Mouse (Mus musculus) lung, postnatal 0 days (tissue): ENCODE results near the gene Adam12. TPM values are rescaled to one million over a fixed set of nuclear protein-coding genes. Genes with fewer than 3 reads are reported as not detected.
A peak's percentile ranks its signal among the peaks of the same experiment; 100 is the strongest.

Source experiments
- ATAC-seq: fragments of 200-750 bp; cut with Nextera tagmentation; 2 replicates; pipeline ENCODE4 v1.8.0; 2017; ENCODE audit warnings: moderate library complexity
- DNase-seq: peaks from one replicate; pipeline ENCODE4 v3.0.0-alpha.2; 2016; ENCODE audit warnings: low spot score
- H3K27ac ChIP-seq: fragments of 300-500 bp; sonication (generic); 2 replicates; pipeline ENCODE4 v1.5.1; 2014; ENCODE audit warnings: antibody characterized with exemption, mild to moderate bottlenecking, low read length, mixed read lengths
- H3K27me3 ChIP-seq: fragments of 300-500 bp; sonication (generic); replicated peaks from 2 replicates; pipeline ENCODE4 v1.6.1; 2014; ENCODE audit warnings: low read length, mixed read lengths; ENCODE audit not compliant: insufficient read depth
- H3K36me3 ChIP-seq: fragments of 300-500 bp; sonication (generic); 2 replicates; pipeline ENCODE4 v1.6.1; 2014; ENCODE audit warnings: low read length, mixed read lengths; ENCODE audit not compliant: insufficient read depth
- H3K4me1 ChIP-seq: fragments of 300-500 bp; sonication (generic); 2 replicates; pipeline ENCODE4 v1.6.1; 2014; ENCODE audit warnings: antibody characterized with exemption, low read depth, low read length, mixed read lengths; ENCODE audit not compliant: insufficient read depth
- H3K4me2 ChIP-seq: fragments of 300-500 bp; sonication (generic); replicated peaks from 2 replicates; pipeline ENCODE4 v1.6.1; 2014; ENCODE audit warnings: low read depth, mild to moderate bottlenecking, low read length, moderate library complexity, mixed read lengths
- H3K4me3 ChIP-seq: fragments of 300-500 bp; sonication (generic); 2 replicates; pipeline ENCODE4 v1.5.1; 2014; ENCODE audit warnings: low read depth, low read length
- H3K9ac ChIP-seq: fragments of 300-500 bp; sonication (generic); replicated peaks from 2 replicates; pipeline ENCODE4 v1.6.1; 2014; ENCODE audit warnings: low read depth, mild to moderate bottlenecking
- H3K9me3 ChIP-seq: fragments of 300-500 bp; sonication (generic); 2 replicates; pipeline ENCODE4 v1.6.1; 2016; ENCODE audit warnings: low read length, mixed read lengths
- CTCF ChIP-seq: IDR thresholded peaks from 2 replicates; pipeline ENCODE4 v1.5.1; 2016; ENCODE audit warnings: antibody characterized with exemption, mild to moderate bottlenecking
- EP300 ChIP-seq: IDR thresholded peaks from 2 replicates; pipeline ENCODE4 v1.6.1; 2016; ENCODE audit warnings: antibody characterized with exemption, mild to moderate bottlenecking, control low read depth
- WGBS: fragments of 180-500 bp; shearing (Covaris S2); extraction: QIAGEN DNeasy Blood & Tissue Kit; methylation state at CpG from one replicate; pipeline ENCODE4 v1.1.7; 2014; 5-methylcytosine and 5-hydroxymethylcytosine counted together
- polyA plus RNA-seq: library from polyadenylated mRNA; unstranded; fragments of >200 nt; fragmentation: Nextera tagmentation; extraction: Ambion mirVana; gene quantifications from 2 replicates; pipeline ENCODE4 v1.2.1, GENCODE M21; 2015

Adam12 gene
- polyA plus RNA-seq, 1 experiment from 2014 or later, result 2.5 TPM

DNA sequence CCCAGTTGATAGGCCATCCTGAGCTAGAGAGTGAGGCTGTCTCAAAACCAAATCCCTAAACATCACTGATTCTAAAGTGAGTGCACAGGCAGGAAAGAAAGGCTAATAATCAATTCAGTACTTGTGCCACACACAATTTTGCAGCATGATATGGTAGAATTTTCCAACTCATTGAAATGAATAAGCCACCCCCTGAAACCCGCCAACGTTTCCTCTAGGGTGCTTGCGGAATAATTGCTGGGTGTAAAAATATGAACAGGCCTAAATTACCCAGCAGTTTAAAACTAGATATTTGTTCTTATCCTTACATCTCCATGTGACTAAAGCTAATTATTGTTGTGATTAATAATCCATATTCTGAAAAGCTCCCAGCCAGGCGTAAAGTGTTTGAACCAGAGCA, 154.3 kb downstream of the Adam12 start:
- 96% methylated on average over 4 of the region's 4 CpGs for WGBS
- Histone ChIP-seq H3K4me3 (no peak overlapping the region), H3K27me3 (no peaks in the 10 kb centered on the region), H3K36me3 (no peaks in the 10 kb centered on the region), H3K27ac (no peak overlapping the region), H3K9me3 (no peaks in the 10 kb centered on the region), H3K9ac (no peak overlapping the region), H3K4me1 (no peaks in the 10 kb centered on the region), H3K4me2 (no peak overlapping the region)
- no peak for ATAC-seq
- DNase-seq, result no peak
- TF ChIP-seq EP300 (no peak), CTCF (no peak)

DNA sequence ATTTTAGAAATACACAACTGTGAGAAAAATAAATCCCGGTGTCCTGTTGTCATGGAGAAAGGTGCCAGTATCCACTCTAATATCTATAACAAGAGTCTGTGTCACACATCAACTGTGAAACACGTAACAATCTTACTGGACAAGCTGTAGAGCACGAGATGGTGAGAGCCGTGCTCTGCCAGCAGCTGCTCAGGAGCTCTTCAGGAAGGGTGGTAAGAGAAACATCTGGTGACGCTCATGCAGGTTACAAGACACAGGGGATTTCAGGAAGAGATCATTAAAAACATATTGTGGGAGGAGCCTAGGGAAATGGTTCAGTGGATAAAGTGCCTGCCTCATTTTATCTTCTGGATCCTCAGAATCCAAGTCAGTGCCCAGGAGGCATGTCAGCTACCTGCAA, 158.9 kb downstream of the Adam12 start:
- Histone ChIP-seq H3K4me2 (no peak overlapping the region), H3K4me1 (no peaks in the 10 kb centered on the region), H3K27ac (no peak overlapping the region), H3K9me3 (no peaks in the 10 kb centered on the region), H3K4me3 (no peak overlapping the region), H3K36me3 (no peaks in the 10 kb centered on the region), H3K27me3 (no peaks in the 10 kb centered on the region), H3K9ac (no peak overlapping the region)
- no peak for ATAC-seq
- DNase-seq, result no peak
- no peak for TF ChIP-seq CTCF
- no peak for TF ChIP-seq EP300
- 76% methylated on average over 5 of the region's 5 CpGs for WGBS

DNA sequence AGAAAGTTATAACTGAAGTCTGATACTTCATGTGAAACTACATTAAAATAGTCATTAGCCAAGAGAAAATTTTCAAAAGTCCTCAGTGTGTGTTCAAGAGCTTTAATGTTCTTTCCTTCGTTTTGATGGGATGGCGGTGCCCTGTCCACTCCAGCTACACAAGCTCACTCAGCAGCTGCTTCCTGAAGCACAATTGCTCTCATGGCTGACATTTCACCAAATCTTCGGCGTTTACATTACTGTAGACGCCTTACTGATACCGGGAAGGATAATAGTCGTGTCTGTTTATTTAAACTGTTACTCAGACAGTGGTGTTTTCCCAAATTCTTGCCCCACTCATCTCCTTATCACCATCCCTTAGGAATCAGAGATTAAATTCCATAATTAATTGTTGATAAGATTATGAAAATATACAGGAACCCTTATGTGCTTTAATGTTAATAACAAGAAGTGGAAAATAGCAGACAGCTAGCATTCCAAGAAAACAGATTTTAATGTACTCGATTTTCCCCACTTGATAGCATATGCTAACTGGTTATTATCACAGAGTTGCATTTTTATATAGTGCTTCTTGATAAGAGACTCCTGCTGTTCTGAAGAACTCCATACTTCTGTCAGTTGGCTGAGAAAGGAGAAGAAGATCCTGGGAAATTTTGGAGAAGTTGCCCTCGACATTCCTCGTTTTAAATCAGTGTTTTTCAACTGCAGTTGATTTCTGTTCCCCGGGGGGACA, 160.6 kb downstream of the Adam12 start:
- Histone ChIP-seq H3K9me3 (no peaks in the 10 kb centered on the region), H3K9ac (no peak overlapping the region), H3K27ac (no peak overlapping the region), H3K27me3 (no peaks in the 10 kb centered on the region), H3K36me3 (no peaks in the 10 kb centered on the region), H3K4me3 (no peak overlapping the region), H3K4me1 (no peaks in the 10 kb centered on the region), H3K4me2 (no peak overlapping the region)
- TF ChIP-seq CTCF, result no peak
- peak; percentile 32; the same call in 1 of the 2 replicates for TF ChIP-seq EP300
- peak; percentile 51 for DNase-seq
- no peak for ATAC-seq
- 25% methylated on average over 11 of the region's 11 CpGs for WGBS

DNA sequence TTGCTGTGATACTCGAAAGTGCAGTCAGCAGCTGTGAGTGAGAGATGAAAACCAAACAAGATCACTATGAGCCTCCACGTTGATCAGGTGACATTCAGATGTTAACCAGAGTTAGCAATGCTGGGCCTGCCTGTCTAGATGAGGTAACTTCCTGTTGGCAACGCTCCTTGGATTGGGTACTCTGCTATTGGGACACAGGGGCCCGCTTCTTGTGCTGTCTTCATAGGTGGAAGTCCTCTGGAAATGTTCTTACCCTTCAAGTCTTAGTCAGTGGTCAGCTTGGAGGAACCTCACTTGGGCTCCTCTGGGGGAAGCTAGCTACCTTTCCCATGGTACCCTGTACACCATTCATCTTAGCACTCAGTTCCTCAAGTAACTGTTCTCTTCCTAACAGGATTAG, 169.3 kb downstream of the Adam12 start:
- DNase-seq, result peak; percentile 20
- Histone ChIP-seq H3K9ac (no peak overlapping the region), H3K4me1 (no peaks in the 10 kb centered on the region), H3K4me3 (no peak overlapping the region), H3K4me2 (no peak overlapping the region), H3K27me3 (no peaks in the 10 kb centered on the region), H3K36me3 (no peaks in the 10 kb centered on the region), H3K9me3 (no peaks in the 10 kb centered on the region), H3K27ac (no peak overlapping the region)
- ATAC-seq, result no peak
- TF ChIP-seq CTCF, result no peak
- no peak for TF ChIP-seq EP300
- WGBS, result 57% methylated on average over 4 of the region's 4 CpGs

DNA sequence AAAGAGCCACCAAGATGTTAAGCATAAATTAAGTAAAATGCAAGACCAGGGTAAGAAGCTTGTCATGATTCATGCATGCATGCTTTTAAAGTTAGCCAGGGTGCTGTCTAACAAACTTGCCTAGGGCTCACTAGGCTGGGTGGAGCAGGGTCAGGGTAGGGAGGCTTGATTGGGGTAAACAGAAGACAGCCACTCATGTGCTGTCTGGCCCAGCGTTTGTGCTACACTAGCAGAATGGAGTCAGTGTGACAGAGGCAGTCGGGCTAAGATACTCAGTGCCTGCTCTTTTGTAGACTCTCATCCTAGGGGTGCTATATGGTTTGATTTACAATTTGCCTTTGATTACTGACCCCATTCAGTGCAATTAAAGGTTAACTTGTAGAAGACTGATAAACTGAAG, 179.5 kb downstream of the Adam12 start:
- no peaks in the 10 kb centered on the region for H3K9me3 ChIP-seq
- no peak overlapping the region for H3K4me2 ChIP-seq
- DNase-seq (no peak), ATAC-seq (no peak)
- TF ChIP-seq CTCF (no peak), EP300 (no peak)
- no peaks in the 10 kb centered on the region for H3K36me3 ChIP-seq
- no peak overlapping the region for H3K9ac ChIP-seq
- 43% methylated on average over 2 of the region's 2 CpGs for WGBS
- H3K4me3 ChIP-seq, result no peak overlapping the region
- no peaks in the 10 kb centered on the region for H3K4me1 ChIP-seq
- H3K27me3 ChIP-seq, result no peaks in the 10 kb centered on the region
- H3K27ac ChIP-seq, result no peak overlapping the region

DNA sequence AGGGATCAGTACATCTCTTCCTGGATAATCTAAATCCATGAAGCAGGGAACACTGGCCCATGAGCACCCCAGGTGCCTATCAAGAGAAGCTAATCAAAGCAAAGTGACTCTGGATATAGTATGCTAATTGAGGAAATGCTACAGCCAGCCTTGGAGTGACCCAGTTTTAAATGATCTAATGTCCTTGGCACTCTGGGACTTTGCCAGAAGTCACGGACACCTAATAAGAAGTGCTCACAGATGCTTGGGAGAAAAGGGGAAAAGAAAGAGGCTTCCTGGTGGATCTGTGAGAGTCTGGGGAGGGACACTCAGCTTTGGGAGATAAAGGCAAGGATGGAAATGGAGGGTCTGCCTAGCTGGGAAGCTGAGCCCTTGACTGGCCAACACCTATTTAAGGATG, 181.6 kb downstream of the Adam12 start:
- no peaks in the 10 kb centered on the region for H3K4me1 ChIP-seq
- H3K27me3 ChIP-seq, result no peaks in the 10 kb centered on the region
- WGBS, result 32% methylated on average over 1 of the region's 1 CpGs
- no peak overlapping the region for H3K4me3 ChIP-seq
- H3K36me3 ChIP-seq, result no peaks in the 10 kb centered on the region
- H3K9me3 ChIP-seq, result no peaks in the 10 kb centered on the region
- H3K4me2 ChIP-seq, result no peak overlapping the region
- no peak for TF ChIP-seq CTCF
- no peak for TF ChIP-seq EP300
- DNase-seq, result no peak
- no peak overlapping the region for H3K9ac ChIP-seq
- ATAC-seq, result no peak
- no peak overlapping the region for H3K27ac ChIP-seq

DNA sequence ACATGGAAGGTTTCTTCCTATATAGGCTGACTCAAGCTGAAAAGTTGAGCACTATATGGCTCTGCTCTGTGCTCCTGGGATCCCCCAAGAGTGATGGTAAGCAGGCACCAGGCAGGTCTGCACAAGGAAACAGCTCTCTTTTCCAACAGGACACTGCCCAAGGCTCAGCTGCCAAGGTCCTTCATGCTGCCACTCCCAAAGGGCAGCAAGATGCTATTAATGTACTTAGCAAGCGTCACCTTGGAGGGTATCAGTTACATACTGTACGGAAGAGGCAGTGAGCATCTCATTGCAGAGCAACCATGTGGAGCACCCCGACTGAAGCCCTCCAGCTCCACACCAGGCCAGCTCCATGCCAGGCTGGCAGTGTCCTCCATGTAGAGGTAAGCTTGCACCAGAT, 185.6 kb downstream of the Adam12 start:
- H3K9ac ChIP-seq, result no peak overlapping the region
- ATAC-seq (no peak), DNase-seq (no peak)
- H3K9me3 ChIP-seq, result no peaks in the 10 kb centered on the region
- TF ChIP-seq CTCF, result no peak
- TF ChIP-seq EP300, result no peak
- H3K36me3 ChIP-seq, result no peaks in the 10 kb centered on the region
- no peaks in the 10 kb centered on the region for H3K4me1 ChIP-seq
- H3K4me3 ChIP-seq, result no peak overlapping the region
- 91% methylated on average over 3 of the region's 3 CpGs for WGBS
- H3K27ac ChIP-seq, result no peak overlapping the region
- H3K4me2 ChIP-seq, result no peak overlapping the region
- H3K27me3 ChIP-seq, result no peaks in the 10 kb centered on the region
